Mouse (Mus musculus) heart, embryonic 16.5 days (tissue): Measurements from ENCODE around the gene Tspan15. TPM values are rescaled to one million over a fixed set of nuclear protein-coding genes. Genes with fewer than 3 reads are reported as not detected.

ENCODE experiments used
- ATAC-seq: fragments of 200-750 bp; cut with Nextera tagmentation; replicated peaks from 2 replicates; pipeline ENCODE4 v1.8.0; 2017; ENCODE audit warnings: moderate number of reproducible peaks; ENCODE audit not compliant: insufficient read depth, low FRiP score; ENCODE audit errors: extremely low read depth
- H3K27ac ChIP-seq: fragments of 300-500 bp; sonication (generic); 2 replicates; pipeline ENCODE4 v1.5.1; 2014; ENCODE audit warnings: mild to moderate bottlenecking, low read length, control low read depth, moderate library complexity
- H3K27me3 ChIP-seq: fragments of 300-500 bp; sonication (generic); 2 replicates; pipeline ENCODE4 v1.6.1; 2014; ENCODE audit warnings: low read length, mixed read lengths; ENCODE audit not compliant: control insufficient read depth, insufficient read depth
- H3K36me3 ChIP-seq: fragments of 300-500 bp; sonication (generic); 2 replicates; pipeline ENCODE4 v1.6.1; 2014; ENCODE audit not compliant: control insufficient read depth, insufficient read depth
- H3K4me1 ChIP-seq: fragments of 300-500 bp; sonication (generic); 2 replicates; pipeline ENCODE4 v1.6.1; 2014; ENCODE audit warnings: low read length, mixed read lengths; ENCODE audit not compliant: control insufficient read depth, insufficient read depth
- H3K4me2 ChIP-seq: fragments of 300-500 bp; sonication (generic); 2 replicates; pipeline ENCODE4 v1.6.1; 2014; ENCODE audit warnings: low read depth, mild to moderate bottlenecking, control low read depth, low read length
- H3K4me3 ChIP-seq: fragments of 300-500 bp; sonication (generic); 2 replicates; pipeline ENCODE4 v1.5.1; 2014; ENCODE audit warnings: mild to moderate bottlenecking, control low read depth, low read length
- H3K9ac ChIP-seq: fragments of 300-500 bp; sonication (generic); 2 replicates; pipeline ENCODE4 v1.6.1; 2014; ENCODE audit warnings: low read length, control low read depth
- H3K9me3 ChIP-seq: fragments of 300-500 bp; sonication (generic); replicated peaks from 2 replicates; pipeline ENCODE4 v1.6.1; 2016; ENCODE audit warnings: low read length; ENCODE audit not compliant: control insufficient read depth
- WGBS: fragments of 180-500 bp; shearing (Covaris S2); extraction: QIAGEN DNeasy Blood & Tissue Kit; methylation state at CpG from one replicate; pipeline ENCODE4 v1.1.7; 2014; 5-methylcytosine and 5-hydroxymethylcytosine counted together
- polyA plus RNA-seq: library from polyadenylated mRNA; unstranded; fragments of >200 nt; fragmentation: Nextera tagmentation; extraction: Ambion mirVana; gene quantifications from 2 replicates; pipeline ENCODE4 v1.2.1, GENCODE M21; 2015

The Tspan15 gene
- polyA plus RNA-seq, 1 experiment from 2014 or later = 10.9 TPM

- 40% methylated on average over 9 of the region's 9 CpGs for WGBS
- no peaks in the 10 kb centered on the region for H3K36me3 ChIP-seq
- H3K27me3 ChIP-seq = no peaks in the 10 kb centered on the region
- no peaks in the 10 kb centered on the region for H3K4me1 ChIP-seq
- no peaks in the 10 kb centered on the region for H3K9me3 ChIP-seq
- H3K27ac ChIP-seq = no peak overlapping the region
- no peak overlapping the region for H3K4me2 ChIP-seq
- no peak overlapping the region for H3K4me3 ChIP-seq
- ATAC-seq = no peak
- no peak overlapping the region for H3K9ac ChIP-seq
Observed at GRCm38 (mm10) chr10:62173941-62174448, 57.1 kb downstream of the Tspan15 start.

GRCm38 (mm10) chr10:62172841-62173553, 58.1 kb downstream of the Tspan15 start:
- Histone ChIP-seq H3K4me3 (no peak overlapping the region), H3K36me3 (no peaks in the 10 kb centered on the region), H3K9ac (no peak overlapping the region), H3K9me3 (no peaks in the 10 kb centered on the region), H3K27ac (no peak overlapping the region), H3K27me3 (no peaks in the 10 kb centered on the region), H3K4me1 (no peaks in the 10 kb centered on the region), H3K4me2 (no peak overlapping the region)
- WGBS = 13% methylated on average over 9 of the region's 9 CpGs
- ATAC-seq = no peak

GRCm38 (mm10) chr10:62162410-62162809, 68.6 kb downstream of the Tspan15 start:
- Histone ChIP-seq H3K4me1 (no peaks in the 10 kb centered on the region), H3K27me3 (no peaks in the 10 kb centered on the region), H3K36me3 (no peaks in the 10 kb centered on the region), H3K4me3 (no peak overlapping the region), H3K4me2 (no peak overlapping the region), H3K9ac (no peak overlapping the region), H3K9me3 (no peaks in the 10 kb centered on the region; the same call in 1 of the 2 replicates), H3K27ac (no peak overlapping the region)
- no peak for ATAC-seq
- WGBS = 43% methylated on average over 10 of the region's 10 CpGs

GRCm38 (mm10) chr10:62149929-62150328, 81.1 kb downstream of the Tspan15 start:
- Histone ChIP-seq H3K9me3 (no peaks in the 10 kb centered on the region), H3K4me1 (no peaks in the 10 kb centered on the region), H3K27me3 (peaks cover 8% of the 10 kb centered on the region), H3K27ac (no peak overlapping the region), H3K4me2 (no peak overlapping the region), H3K36me3 (no peaks in the 10 kb centered on the region), H3K4me3 (no peak overlapping the region), H3K9ac (no peak overlapping the region)
- WGBS = 56% methylated on average over 7 of the region's 7 CpGs
- no peak for ATAC-seq

GRCm38 (mm10) chr10:62147466-62148248, 83.4 kb downstream of the Tspan15 start:
- H3K4me1 ChIP-seq = no peaks in the 10 kb centered on the region
- ATAC-seq = no peak
- H3K9ac ChIP-seq = no peak overlapping the region
- 51% methylated on average over 12 of the region's 12 CpGs for WGBS
- H3K4me3 ChIP-seq = no peak overlapping the region
- H3K4me2 ChIP-seq = no peak overlapping the region
- H3K36me3 ChIP-seq = no peaks in the 10 kb centered on the region
- H3K9me3 ChIP-seq = no peaks in the 10 kb centered on the region
- H3K27me3 ChIP-seq = peaks cover 8% of the 10 kb centered on the region
- no peak overlapping the region for H3K27ac ChIP-seq

GRCm38 (mm10) chr10:62145957-62146356, 85.1 kb downstream of the Tspan15 start:
- H3K36me3 ChIP-seq = no peaks in the 10 kb centered on the region
- no peaks in the 10 kb centered on the region for H3K9me3 ChIP-seq
- WGBS = 75% methylated on average over 5 of the region's 5 CpGs
- no peak overlapping the region for H3K27ac ChIP-seq
- no peak overlapping the region for H3K9ac ChIP-seq
- no peaks in the 10 kb centered on the region for H3K4me1 ChIP-seq
- ATAC-seq = no peak
- H3K27me3 ChIP-seq = peaks cover 8% of the 10 kb centered on the region
- H3K4me2 ChIP-seq = no peak overlapping the region
- no peak overlapping the region for H3K4me3 ChIP-seq

GRCm38 (mm10) chr10:62143820-62144219, 87.2 kb downstream of the Tspan15 start, which contains the start of gene Fam241b:
Fam241b (minus strand) TSS chr10:62143920.
- H3K9ac ChIP-seq = no peak within 1 kb of the TSS
- peaks cover 8% of the 10 kb centered on the region for H3K27me3 ChIP-seq
- no peaks in the 10 kb centered on the region for H3K36me3 ChIP-seq
- no peak for ATAC-seq
- no peak within 1 kb of the TSS for H3K27ac ChIP-seq
- no peak within 1 kb of the TSS for H3K4me3 ChIP-seq
- H3K9me3 ChIP-seq = no peaks in the 10 kb centered on the region
- H3K4me1 ChIP-seq = no peaks in the 10 kb centered on the region
- 58% methylated on average over 8 of the region's 8 CpGs for WGBS
- no peak within 1 kb of the TSS for H3K4me2 ChIP-seq

- Histone ChIP-seq H3K4me1 (no peaks in the 10 kb centered on the region), H3K4me3 (no peak overlapping the region), H3K27ac (no peak overlapping the region), H3K36me3 (no peaks in the 10 kb centered on the region), H3K9ac (no peak overlapping the region), H3K27me3 (peaks cover 49% of the 10 kb centered on the region), H3K4me2 (no peak overlapping the region), H3K9me3 (no peaks in the 10 kb centered on the region)
- no peak for ATAC-seq
- 20% methylated on average over 3 of the region's 3 CpGs for WGBS
Observed at GRCm38 (mm10) chr10:62138040-62138439, 93.0 kb downstream of the Tspan15 start.

GRCm38 (mm10) chr10:62137150-62137549, 93.9 kb downstream of the Tspan15 start:
- Histone ChIP-seq H3K4me1 (no peaks in the 10 kb centered on the region), H3K27me3 (peaks cover 58% of the 10 kb centered on the region), H3K9ac (no peak overlapping the region), H3K9me3 (no peaks in the 10 kb centered on the region), H3K36me3 (no peaks in the 10 kb centered on the region), H3K4me3 (no peak overlapping the region), H3K4me2 (no peak overlapping the region), H3K27ac (no peak overlapping the region)
- ATAC-seq = no peak
- 15% methylated on average over 4 of the region's 4 CpGs for WGBS
